Mouse (Mus musculus) brain, embryonic 14.5 days (tissue): Measurements from ENCODE around the gene Rpp25l.

ENCODE experiments used
- CTCF ChIP-seq: fragments of 200-500 bp; IDR thresholded peaks from 2 replicates; pipeline ENCODE4 v1.5.1; 2012; ENCODE audit warnings: inconsistent platforms, mild to moderate bottlenecking, moderate library complexity, borderline replicate concordance; ENCODE audit not compliant: insufficient read depth, insufficient read length; ENCODE audit errors: extremely low read depth
- POLR2A ChIP-seq: fragments of 200-500 bp; IDR thresholded peaks from 2 replicates; pipeline ENCODE4 v1.6.1; 2012; ENCODE audit warnings: mild to moderate bottlenecking, inconsistent platforms, borderline replicate concordance; ENCODE audit not compliant: poor library complexity, insufficient read depth, insufficient read length, severe bottlenecking; ENCODE audit errors: extremely low read depth

DNA sequence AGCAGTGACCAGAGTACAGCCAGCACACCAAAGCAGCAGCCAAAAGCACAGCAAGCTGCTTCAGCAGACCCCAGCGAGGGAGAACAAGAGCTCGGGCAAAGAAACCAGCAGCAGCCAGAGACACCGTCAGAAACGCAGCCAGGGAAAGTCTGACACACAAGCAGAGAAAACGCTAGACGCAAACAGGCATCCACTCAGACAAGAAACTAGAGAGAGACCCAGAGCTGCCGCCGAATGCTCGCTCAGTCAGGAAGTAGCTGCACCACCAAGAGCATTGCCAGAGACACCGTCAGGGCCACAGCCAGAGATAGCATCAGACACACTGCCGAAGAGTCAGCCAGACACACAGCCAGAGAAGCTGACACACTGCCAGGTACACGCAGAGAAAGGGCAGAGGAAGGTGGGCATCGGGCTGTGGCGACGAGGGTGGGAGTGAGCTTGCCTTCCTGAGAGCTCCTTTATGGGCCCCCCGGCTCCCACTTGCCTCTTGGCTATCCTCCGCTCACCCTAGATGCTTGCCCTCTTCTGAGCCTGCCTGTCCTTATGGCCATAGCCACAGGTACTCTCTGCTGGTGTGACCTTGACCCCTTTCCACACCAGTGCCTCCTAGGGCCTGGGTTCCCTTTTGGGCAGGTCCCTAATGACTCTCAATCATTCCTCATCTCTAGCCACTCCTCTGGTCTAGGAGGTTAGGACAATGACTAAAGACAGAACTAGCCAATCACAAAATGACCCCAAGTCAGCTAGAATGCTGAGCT is 36.9 kb downstream of the Rpp25l start:
- TF ChIP-seq POLR2A (no peak), CTCF (no peak)
